Mouse (Mus musculus) heart, adult 8-10 months (tissue): Measurements from ENCODE around the gene Tubb3. TPM values are rescaled to one million over a fixed set of nuclear protein-coding genes. Genes with fewer than 3 reads are reported as not detected.
"Not testable (repeated sequence)": the region's sequence is repeated elsewhere in the genome, so short reads cannot be mapped to it uniquely, and the experiment has no call there.

Source experiments
- DNase-seq: peaks from one replicate; pipeline ENCODE4 v3.0.0; 2022; ENCODE audit warnings: low spot score
- total RNA-seq, 4 experiments: library from RNA; stranded (reverse); gene quantifications; 2 replicates each; pipeline ENCODE4 v1.2.4; 2022

The Tubb3 gene
- total RNA-seq, 4 experiments from 2014 or later, result 0.22 to 0.75 (median 0.35) TPM

- DNase-seq, result no peak
Measured at GRCm38 (mm10) chr8:123431616-123432365, 20.6 kb downstream of the Tubb3 start.

GRCm38 (mm10) chr8:123432381-123432780 lies 21.2 kb downstream of the Tubb3 start:
- no peak for DNase-seq

GRCm38 (mm10) chr8:123433241-123433974 lies 22.2 kb downstream of the Tubb3 start:
- DNase-seq, result not testable (repeated sequence)

GRCm38 (mm10) chr8:123441788-123442187 lies 30.6 kb downstream of the Tubb3 start:
- DNase-seq, result no peak

- DNase-seq, result no peak
Measured at GRCm38 (mm10) chr8:123442351-123442750, 31.1 kb downstream of the Tubb3 start.

- DNase-seq, result peak; percentile 95
Measured at GRCm38 (mm10) chr8:123442871-123443575, 31.8 kb downstream of the Tubb3 start.

- DNase-seq, result no peak
Measured at GRCm38 (mm10) chr8:123443576-123443921, 32.3 kb downstream of the Tubb3 start.

GRCm38 (mm10) chr8:123444131-123444530 lies 32.9 kb downstream of the Tubb3 start:
- DNase-seq, result no peak

GRCm38 (mm10) chr8:123445981-123446380 lies 34.8 kb downstream of the Tubb3 start:
- no peak for DNase-seq

GRCm38 (mm10) chr8:123446799-123447198 lies 35.6 kb downstream of the Tubb3 start:
- no peak for DNase-seq

- DNase-seq, result no peak
Measured at GRCm38 (mm10) chr8:123450783-123451182, 39.6 kb downstream of the Tubb3 start.

GRCm38 (mm10) chr8:123451747-123452146 lies 40.5 kb downstream of the Tubb3 start:
- DNase-seq, result not testable (repeated sequence)

- no peak for DNase-seq
Measured at GRCm38 (mm10) chr8:123452149-123452548, 40.9 kb downstream of the Tubb3 start.

GRCm38 (mm10) chr8:123453291-123453690 lies 42.1 kb downstream of the Tubb3 start:
- no peak for DNase-seq

GRCm38 (mm10) chr8:123453951-123454350 lies 42.7 kb downstream of the Tubb3 start:
- no peak for DNase-seq

GRCm38 (mm10) chr8:123454559-123454958 lies 43.3 kb downstream of the Tubb3 start:
- DNase-seq, result no peak

- DNase-seq, result no peak
Measured at GRCm38 (mm10) chr8:123463651-123464050, 52.4 kb downstream of the Tubb3 start.

- no peak for DNase-seq
Measured at GRCm38 (mm10) chr8:123467476-123467875, 56.3 kb downstream of the Tubb3 start.
